Mouse (Mus musculus) hindbrain, postnatal 0 days (tissue): ENCODE data around the gene Ptp4a2. TPM values are rescaled to one million over a fixed set of nuclear protein-coding genes. Genes with fewer than 3 reads are reported as not detected.
"Not testable (repeated sequence)": the region's sequence is repeated elsewhere in the genome, so short reads cannot be mapped to it uniquely, and the experiment has no call there.

ENCODE experiments used
- ATAC-seq: fragments of 200-750 bp; cut with Nextera tagmentation; 2 replicates; pipeline ENCODE4 v1.8.0; 2017; ENCODE audit warnings: mild to moderate bottlenecking, moderate TSS enrichment, moderate library complexity
- DNase-seq: peaks from one replicate; pipeline ENCODE4 v3.0.0-alpha.2; 2015; ENCODE audit warnings: low spot score
- H3K27ac ChIP-seq: fragments of 300-500 bp; sonication (generic); 2 replicates; pipeline ENCODE4 v1.5.1; 2014; ENCODE audit warnings: mild to moderate bottlenecking
- H3K27me3 ChIP-seq: fragments of 300-500 bp; sonication (generic); 2 replicates; pipeline ENCODE4 v1.6.1; 2014; ENCODE audit warnings: low read length, mixed read lengths; ENCODE audit not compliant: insufficient read depth
- H3K36me3 ChIP-seq: fragments of 300-500 bp; sonication (generic); 2 replicates; pipeline ENCODE4 v1.6.1; 2014; ENCODE audit warnings: low read length, mixed read lengths; ENCODE audit not compliant: insufficient read depth
- H3K4me1 ChIP-seq: fragments of 300-500 bp; sonication (generic); 2 replicates; pipeline ENCODE4 v1.6.1; 2014; ENCODE audit warnings: antibody characterized with exemption, low read length, mixed read lengths; ENCODE audit not compliant: insufficient read depth
- H3K4me2 ChIP-seq: fragments of 300-500 bp; sonication (generic); 2 replicates; pipeline ENCODE4 v1.6.1; 2014; ENCODE audit warnings: low read depth, mild to moderate bottlenecking, low read length, moderate library complexity, mixed read lengths
- H3K4me3 ChIP-seq: fragments of 300-500 bp; sonication (generic); 2 replicates; pipeline ENCODE4 v1.5.1; 2014; ENCODE audit warnings: low read length
- H3K9ac ChIP-seq: fragments of 300-500 bp; sonication (generic); replicated peaks from 2 replicates; pipeline ENCODE4 v1.6.1; 2014; ENCODE audit warnings: mild to moderate bottlenecking, low read length, moderate library complexity, mixed read lengths
- H3K9me3 ChIP-seq: fragments of 300-500 bp; sonication (generic); 2 replicates; pipeline ENCODE4 v1.6.1; 2016; ENCODE audit warnings: low read length, mixed read lengths
- CTCF ChIP-seq: IDR thresholded peaks from 2 replicates; pipeline ENCODE4 v1.5.1; 2016; ENCODE audit warnings: antibody characterized with exemption, control low read depth, low read depth
- WGBS: fragments of 180-500 bp; shearing (Covaris S2); extraction: QIAGEN DNeasy Blood & Tissue Kit; methylation state at CpG from one replicate; pipeline ENCODE4 v1.1.7; 2014; 5-methylcytosine and 5-hydroxymethylcytosine counted together
- microRNA-seq, 2 experiments: library from miRNA; unstranded; fragments of <30 nt; microRNA quantifications; one replicate each; pipeline ENCODE4; 2016
- polyA plus RNA-seq: library from polyadenylated mRNA; unstranded; fragments of >200 nt; fragmentation: Nextera tagmentation; extraction: Ambion mirVana; gene quantifications from 2 replicates; pipeline ENCODE4 v1.2.1, GENCODE M21; 2015
- total RNA-seq: library from RNA; depleted of rRNA; stranded (reverse); fragments of >200 nt; gene quantifications from 2 replicates; pipeline ENCODE4 v1.2.3, GENCODE M21; 2014; rRNA removed

Gene Ptp4a2
- total and polyA plus RNA-seq, 2 experiments from 2014 or later: 83.5 to 243 TPM

DNA sequence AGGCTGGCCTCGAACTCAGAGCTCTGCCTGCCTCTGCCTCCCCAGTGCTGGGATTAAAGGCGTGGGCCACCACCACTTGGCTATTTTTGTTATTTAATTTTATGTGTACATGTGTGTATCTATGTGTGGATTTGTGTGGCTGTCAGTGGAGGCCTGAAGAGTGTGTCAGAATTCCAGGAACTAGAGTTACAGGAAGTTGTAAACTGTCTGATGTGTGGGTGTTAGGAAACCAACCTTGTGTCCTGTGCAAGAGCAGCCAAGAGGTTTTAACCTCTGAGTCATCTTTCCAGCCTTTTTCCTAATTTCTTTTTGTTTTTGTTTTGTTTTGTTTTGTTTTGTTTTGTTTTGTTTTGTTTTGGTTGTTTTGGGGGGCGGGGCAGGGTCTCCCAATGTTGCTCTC is 83.8 kb downstream of the Ptp4a2 start:
- H3K36me3 ChIP-seq: no peaks in the 10 kb centered on the region
- no peak overlapping the region for H3K4me3 ChIP-seq
- no peaks in the 10 kb centered on the region for H3K9me3 ChIP-seq
- H3K9ac ChIP-seq: no peak overlapping the region
- H3K27ac ChIP-seq: no peak overlapping the region
- no peak overlapping the region for H3K4me2 ChIP-seq
- 95% methylated on average over 3 of the region's 3 CpGs for WGBS
- no peaks in the 10 kb centered on the region for H3K4me1 ChIP-seq
- no peak for DNase-seq
- H3K27me3 ChIP-seq: no peaks in the 10 kb centered on the region
- ATAC-seq: no peak
- no peak for TF ChIP-seq CTCF

- not testable (repeated sequence) for H3K27ac ChIP-seq, H3K27me3 ChIP-seq, H3K9me3 ChIP-seq, H3K4me1 ChIP-seq, DNase-seq, H3K4me2 ChIP-seq, H3K36me3 ChIP-seq, ATAC-seq, H3K4me3 ChIP-seq, H3K9ac ChIP-seq
- 96% methylated on average over 18 of the region's 18 CpGs for WGBS
Measured at GRCm38 (mm10) chr4:129898815-129899214, 87.8 kb downstream of the Ptp4a2 start.

Small RNAs within 50 kb of the gene (microRNA-seq; reads per million reads assigned to microRNA genes)
- gene Gm28017: 0 reads per million in 2 experiments

Other genes starting within 250 kb of the Ptp4a2 start
- gene Lck, start 237.6 kb upstream of the Ptp4a2 start, total RNA-seq: 10.1 and 12.5 TPM in 2 replicates
- gene Lck, start 237.6 kb upstream of the Ptp4a2 start, polyA plus RNA-seq: 12.2 and 13.0 TPM in 2 replicates
- gene Fam167b, start 232.7 kb upstream of the Ptp4a2 start, total RNA-seq: not detected in 2 replicates
- 0.33 and 0.48 TPM in 2 replicates for gene Fam167b, start 232.7 kb upstream of the Ptp4a2 start, polyA plus RNA-seq
- 364 and 401 TPM in 2 replicates for gene Eif3i, start 210.6 kb upstream of the Ptp4a2 start, total RNA-seq
- gene Eif3i, start 210.6 kb upstream of the Ptp4a2 start, polyA plus RNA-seq: 231 and 233 TPM in 2 replicates
- 150 and 182 TPM in 2 replicates for gene Tmem234, start 210.6 kb upstream of the Ptp4a2 start, total RNA-seq
- 216 and 221 TPM in 2 replicates for gene Tmem234, start 210.6 kb upstream of the Ptp4a2 start, polyA plus RNA-seq
- not detected in 2 replicates for gene Dcdc2b, start 197.0 kb upstream of the Ptp4a2 start, total RNA-seq
- 4.1 TPM in 2 replicates for gene Dcdc2b, start 197.0 kb upstream of the Ptp4a2 start, polyA plus RNA-seq
- 11.2 and 12.0 TPM in 2 replicates for gene Iqcc, start 192.1 kb upstream of the Ptp4a2 start, total RNA-seq
- gene Iqcc, start 192.1 kb upstream of the Ptp4a2 start, polyA plus RNA-seq: 21.0 and 21.1 TPM in 2 replicates
- 55.0 and 77.7 TPM in 2 replicates for gene Ccdc28b, start 187.3 kb upstream of the Ptp4a2 start, total RNA-seq
- 150 and 157 TPM in 2 replicates for gene Ccdc28b, start 187.3 kb upstream of the Ptp4a2 start, polyA plus RNA-seq
- gene Txlna, start 170.2 kb upstream of the Ptp4a2 start, total RNA-seq: 31.6 and 32.2 TPM in 2 replicates
- 29.3 and 29.5 TPM in 2 replicates for gene Txlna, start 170.2 kb upstream of the Ptp4a2 start, polyA plus RNA-seq
- gene Kpna6, start 138.5 kb upstream of the Ptp4a2 start, total RNA-seq: 61.6 and 61.8 TPM in 2 replicates
- gene Kpna6, start 138.5 kb upstream of the Ptp4a2 start, polyA plus RNA-seq: 11.6 and 13.0 TPM in 2 replicates
- 23.8 and 25.2 TPM in 2 replicates for gene Tmem39b, start 114.4 kb upstream of the Ptp4a2 start, total RNA-seq
- 10.5 and 12.1 TPM in 2 replicates for gene Tmem39b, start 114.4 kb upstream of the Ptp4a2 start, polyA plus RNA-seq
- 75.1 and 86.2 TPM in 2 replicates for gene Khdrbs1, start 68.9 kb upstream of the Ptp4a2 start, total RNA-seq
- gene Khdrbs1, start 68.9 kb upstream of the Ptp4a2 start, polyA plus RNA-seq: 85.7 and 86.5 TPM in 2 replicates
- gene Spocd1, start 118.0 kb downstream of the Ptp4a2 start, total RNA-seq: 0.37 TPM in 1 of 2 replicates, not detected in the other
- gene Spocd1, start 118.0 kb downstream of the Ptp4a2 start, polyA plus RNA-seq: 0.08 TPM in 2 replicates
- 306 and 313 TPM in 2 replicates for gene Adgrb2, start 173.7 kb downstream of the Ptp4a2 start, total RNA-seq
- gene Adgrb2, start 173.7 kb downstream of the Ptp4a2 start, polyA plus RNA-seq: 14.3 and 15.9 TPM in 2 replicates
- gene Col16a1, start 236.6 kb downstream of the Ptp4a2 start, total RNA-seq: 19.9 and 21.5 TPM in 2 replicates
- 13.1 and 13.8 TPM in 2 replicates for gene Col16a1, start 236.6 kb downstream of the Ptp4a2 start, polyA plus RNA-seq